Mouse (Mus musculus): ENCODE data around the gene Gm21988.

Gm21988 gene

GRCm38 (mm10) chr11:70215301-70215700 is 24.3 kb downstream of the Gm21988 start:
- no peak for DNase-seq

- no peak for DNase-seq
Observed at GRCm38 (mm10) chr11:70214856-70215209, 24.8 kb downstream of the Gm21988 start.

DNA sequence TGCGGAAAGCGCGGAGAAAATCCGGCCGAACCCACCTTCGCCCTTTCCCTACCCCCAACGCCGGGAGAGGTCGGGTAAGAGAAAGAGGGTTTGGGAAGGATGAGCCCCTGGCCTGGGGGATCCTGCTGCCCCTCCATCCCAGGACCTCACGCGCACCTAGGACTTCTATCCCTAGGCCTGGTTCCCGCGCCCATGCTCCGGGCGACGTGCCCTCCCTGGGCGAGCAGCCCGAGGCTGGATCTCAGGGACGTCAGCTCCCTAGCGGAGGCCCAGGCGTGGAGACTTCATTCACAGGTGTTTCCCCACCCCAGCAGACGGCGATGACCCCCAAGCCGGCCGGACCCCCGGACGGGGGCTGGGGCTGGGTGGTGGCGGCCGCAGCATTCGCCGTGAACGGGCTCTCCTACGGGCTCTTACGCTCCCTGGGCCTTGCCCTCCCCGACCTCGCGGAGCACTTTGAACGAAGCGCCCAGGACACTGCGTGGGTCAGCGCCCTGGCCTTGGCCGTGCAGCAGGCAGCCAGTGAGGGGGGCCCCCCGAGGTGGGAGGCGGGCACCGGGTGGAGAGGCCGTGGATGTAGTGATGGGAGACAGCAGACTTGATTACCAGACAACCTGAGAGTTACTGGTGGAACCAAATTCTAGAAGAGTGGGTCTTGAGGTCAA is 25.3 kb downstream of the Gm21988 start:
- DNase-seq: no peak

DNA sequence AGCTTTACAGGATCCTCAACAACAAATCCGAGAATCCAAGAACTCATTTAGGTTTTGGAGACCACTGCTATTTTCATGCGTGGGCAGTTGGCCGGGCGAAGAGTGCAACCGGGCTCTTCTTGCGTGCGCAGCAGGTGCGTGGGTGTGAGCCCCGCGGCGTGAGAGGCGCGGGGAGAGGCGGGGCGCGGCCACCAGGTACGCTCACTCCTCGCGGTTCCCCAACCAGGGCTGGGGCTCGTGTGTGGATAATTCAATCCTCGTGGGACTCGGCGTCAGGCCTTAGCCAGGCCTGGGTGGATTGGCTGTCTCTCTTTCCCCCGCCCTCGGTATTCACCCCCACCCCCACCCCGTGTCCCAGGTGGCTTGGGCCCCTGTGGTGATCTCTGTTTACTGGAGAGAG is 25.9 kb downstream of the Gm21988 start:
- no peak for DNase-seq

- DNase-seq: peak in 1 of 2 experiments; percentile 61
Observed at GRCm38 (mm10) chr11:70212896-70213295, 26.7 kb downstream of the Gm21988 start.

- no peak for DNase-seq
Observed at GRCm38 (mm10) chr11:70212423-70212822, 27.2 kb downstream of the Gm21988 start, which contains the start of gene Slc16a11. Slc16a11 (plus strand) TSS chr11:70212752.

DNA sequence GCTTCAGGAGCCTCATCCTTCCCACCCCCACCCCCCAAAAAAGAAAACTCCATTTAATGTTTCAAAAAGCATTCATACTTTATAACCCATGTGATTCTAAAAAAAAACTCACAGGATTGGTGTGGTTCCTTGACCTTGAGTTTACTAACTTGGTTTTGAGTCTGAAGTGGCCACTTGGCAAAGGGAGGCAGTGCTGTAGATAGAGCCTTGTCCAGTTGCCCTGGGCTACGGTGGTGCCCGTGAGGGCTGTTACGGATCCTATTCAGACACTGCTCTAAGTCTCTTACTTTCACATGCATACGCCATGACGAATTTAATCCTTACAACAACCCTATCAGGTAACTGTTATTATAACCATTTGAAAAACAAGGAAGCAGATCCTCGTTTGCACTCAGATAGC is 27.7 kb downstream of the Gm21988 start:
- DNase-seq: no peak

DNA sequence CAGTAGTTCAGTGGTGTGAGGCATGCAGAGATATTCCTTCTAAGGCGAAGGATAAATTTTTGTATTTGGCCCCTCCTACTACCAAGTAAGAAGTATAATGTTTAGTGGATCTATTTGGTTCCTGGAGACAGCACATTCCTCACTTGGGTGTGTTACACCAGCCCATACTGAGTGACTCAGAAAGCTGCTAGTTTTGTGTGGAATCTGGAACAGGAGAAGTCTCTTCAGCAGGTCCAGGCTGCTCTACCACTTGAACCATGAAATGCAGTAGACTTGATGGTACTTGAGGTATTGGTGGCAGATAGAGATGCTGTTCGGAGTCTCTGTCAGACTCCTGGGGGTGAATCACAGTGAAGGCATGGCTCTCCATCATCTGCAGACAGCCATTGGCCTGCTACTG is 28.9 kb downstream of the Gm21988 start:
- no peak for DNase-seq

DNA sequence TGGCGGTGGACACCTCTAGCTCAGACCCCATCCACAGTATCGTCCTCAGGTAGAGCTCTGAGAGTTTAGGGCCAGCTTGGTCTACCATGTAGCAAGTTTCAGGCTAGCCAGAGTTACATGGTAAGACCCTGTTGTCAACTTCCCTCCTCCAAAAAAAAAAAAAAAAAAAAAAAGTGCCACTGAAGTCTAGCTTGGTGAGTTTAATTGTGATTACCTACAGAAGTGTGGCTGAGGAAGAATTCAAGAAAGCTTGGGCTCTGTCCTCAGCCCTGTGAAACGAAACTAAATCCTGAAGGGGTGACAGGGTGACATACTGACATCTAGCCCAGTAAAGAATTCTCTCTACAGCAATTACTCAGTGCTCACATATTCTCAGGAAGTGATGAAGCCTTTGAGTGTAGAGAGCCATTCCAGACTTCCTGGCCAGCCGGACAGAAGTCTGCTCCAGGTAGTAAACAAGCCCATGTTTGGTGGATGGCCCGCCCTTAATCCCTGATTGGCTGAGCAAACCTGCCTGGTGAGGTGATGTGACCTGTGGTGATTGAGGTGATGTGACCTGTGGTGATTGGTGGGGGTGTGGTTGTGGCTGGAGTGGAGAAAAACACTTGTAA is 30.7 kb downstream of the Gm21988 start:
- no peak for DNase-seq

- no peak for DNase-seq
Observed at GRCm38 (mm10) chr11:70207283-70207682, 32.3 kb downstream of the Gm21988 start.

- DNase-seq: no peak
Observed at GRCm38 (mm10) chr11:70206801-70207200, 32.8 kb downstream of the Gm21988 start.

DNA sequence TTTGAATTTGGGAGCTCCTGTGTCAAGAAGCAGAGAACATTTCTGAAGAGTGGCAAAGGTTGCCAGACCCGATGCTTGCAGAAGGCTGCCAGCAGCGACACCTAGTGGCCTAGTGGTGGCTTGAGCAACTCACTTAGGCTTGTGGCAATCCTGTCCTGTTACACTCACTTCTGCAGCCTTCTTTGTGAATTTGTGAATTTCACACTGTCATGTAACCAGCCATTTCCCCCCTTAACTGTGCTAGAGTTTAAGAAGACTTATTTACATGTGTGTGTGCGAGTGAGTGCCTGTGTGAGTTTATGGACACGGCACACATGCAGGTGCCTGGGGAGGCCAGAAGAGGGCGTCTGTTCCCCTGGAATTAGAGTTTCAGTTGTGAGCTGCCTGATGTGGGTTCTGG is 37.9 kb downstream of the Gm21988 start:
- peak; percentile 46 to 77 for DNase-seq

DNA sequence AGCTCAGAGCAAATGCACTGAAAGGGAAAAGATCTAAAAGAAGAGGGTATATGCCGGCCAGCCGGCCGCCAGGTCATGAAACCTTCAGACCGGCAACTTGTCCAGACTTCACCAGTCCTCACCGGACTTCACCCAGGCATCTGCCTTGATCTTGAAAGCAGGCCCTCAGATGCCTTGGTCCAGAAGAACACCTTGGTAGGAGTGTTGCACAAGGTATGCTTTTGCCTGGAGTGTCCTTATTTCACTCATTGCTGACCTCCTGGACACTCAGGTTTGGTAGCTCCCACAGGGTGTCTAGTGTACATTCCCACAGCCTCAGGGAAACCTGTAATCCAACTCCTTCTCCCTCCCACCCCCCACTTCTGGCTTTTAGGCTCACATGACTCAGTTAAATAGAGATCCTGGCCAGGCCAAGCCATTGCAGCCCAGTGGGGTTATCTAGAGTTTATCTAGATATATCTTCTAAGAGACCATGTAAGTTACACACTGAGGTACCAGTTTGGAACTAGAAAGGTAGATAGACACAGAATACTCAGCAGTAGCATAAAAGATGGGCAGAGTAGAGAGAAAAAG is 39.5 kb downstream of the Gm21988 start:
- DNase-seq: no peak

DNA sequence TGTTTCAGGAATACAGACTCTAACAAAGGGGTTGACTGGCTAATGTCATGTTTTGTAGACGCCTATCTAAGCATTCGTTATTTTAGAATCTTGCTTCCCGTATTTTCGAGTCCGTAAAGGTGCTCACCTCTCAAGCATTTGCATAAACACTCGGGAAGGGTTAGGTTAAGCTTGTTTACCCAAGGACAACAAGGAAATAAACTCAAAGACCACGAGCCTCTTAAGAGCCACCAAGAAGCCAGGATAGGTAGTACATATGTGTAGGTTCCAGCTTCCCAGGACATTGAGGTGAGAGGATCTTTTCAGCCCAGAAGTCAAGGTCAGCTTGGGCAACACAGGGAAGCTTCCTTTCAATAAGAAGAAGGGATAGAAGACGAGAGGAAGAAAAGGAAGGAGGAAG is 40.5 kb downstream of the Gm21988 start:
- no peak for DNase-seq

GRCm38 (mm10) chr11:70198332-70198731 is 41.3 kb downstream of the Gm21988 start:
- no peak for DNase-seq

DNA sequence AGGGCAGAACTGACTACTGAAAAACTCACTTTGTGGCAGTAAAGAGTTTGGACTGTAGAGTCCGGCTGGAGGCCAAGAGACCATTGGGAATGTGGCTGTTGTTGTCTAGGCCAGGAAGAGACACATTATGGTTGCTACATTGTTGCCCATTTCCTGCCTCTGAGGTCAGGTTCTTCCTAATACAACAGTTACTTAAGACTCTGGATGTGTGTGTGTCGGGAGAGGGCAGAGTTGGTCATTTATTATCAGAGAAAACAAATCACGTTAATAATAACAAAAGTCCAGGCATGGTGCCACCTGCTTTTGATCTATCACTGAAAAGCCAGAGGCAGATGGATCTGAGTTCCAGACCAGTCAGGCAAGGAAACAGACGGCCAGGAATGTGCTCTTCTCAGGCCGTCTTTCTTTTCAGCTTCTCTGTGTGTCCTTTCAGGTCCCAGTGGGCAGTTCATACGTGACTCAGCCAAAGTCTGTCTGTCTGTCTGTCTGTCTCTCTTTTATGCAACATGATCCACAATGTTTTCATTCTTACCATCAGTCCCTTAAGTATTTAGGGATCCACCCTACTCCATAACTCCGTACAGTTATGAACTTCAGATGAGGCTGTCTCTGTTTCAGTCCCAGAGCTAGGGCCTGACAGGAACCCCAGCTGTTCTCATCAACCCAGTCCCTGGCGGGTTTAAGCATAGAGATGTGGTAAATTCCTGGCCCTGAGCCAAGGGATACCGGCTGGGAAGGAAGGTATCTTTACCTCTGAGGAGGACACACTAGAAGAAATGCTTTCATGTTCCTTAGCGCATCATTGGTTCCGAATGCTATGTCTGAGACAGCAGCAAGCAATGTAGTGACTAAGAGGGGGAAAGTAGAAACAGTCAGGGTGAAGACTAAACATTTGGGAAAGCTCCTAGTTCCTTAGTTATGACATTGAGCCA is 46.0 kb downstream of the Gm21988 start:
- no peak for DNase-seq

GRCm38 (mm10) chr11:70192157-70192556 is 47.5 kb downstream of the Gm21988 start:
- no peak for DNase-seq

DNA sequence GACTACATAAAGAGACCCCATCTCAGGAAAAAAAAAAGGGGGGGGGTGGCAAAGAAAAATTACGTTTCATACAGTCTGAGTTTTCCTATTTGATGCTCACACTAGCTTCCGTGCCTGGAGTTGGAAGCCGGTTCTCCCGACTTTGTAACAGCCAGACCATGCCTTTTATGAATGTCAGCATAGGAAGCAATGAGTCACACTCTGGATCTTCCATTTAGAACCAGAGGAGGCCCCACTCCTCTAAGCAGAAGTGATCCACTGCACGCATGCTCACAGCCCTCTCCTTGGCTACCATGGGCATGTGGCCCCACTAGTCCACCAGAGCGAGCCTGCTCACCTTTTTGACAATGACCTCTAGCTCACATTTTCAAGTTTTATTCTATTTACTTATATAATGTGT is 48.4 kb downstream of the Gm21988 start:
- no peak for DNase-seq

- DNase-seq: no peak
Observed at GRCm38 (mm10) chr11:70189319-70190134, 50.1 kb downstream of the Gm21988 start.
